Mouse (Mus musculus) liver, adult 2 months (tissue): ENCODE measurements around the gene E030030I06Rik.
"Not testable (repeated sequence)": the region's sequence is repeated elsewhere in the genome, so short reads cannot be mapped to it uniquely, and the experiment has no call there.

Experiments
- CTCF ChIP-seq: fragments of 200-500 bp; IDR thresholded peaks from 2 replicates; pipeline ENCODE4 v1.5.1; 2011; ENCODE audit warnings: low read depth, low read length, control low read depth
- POLR2A ChIP-seq: fragments of 200-500 bp; IDR thresholded peaks from 2 replicates; pipeline ENCODE4 v1.6.1; 2011; ENCODE audit warnings: low read length, control low read depth; ENCODE audit not compliant: insufficient read depth; ENCODE audit errors: extremely low read depth

DNA sequence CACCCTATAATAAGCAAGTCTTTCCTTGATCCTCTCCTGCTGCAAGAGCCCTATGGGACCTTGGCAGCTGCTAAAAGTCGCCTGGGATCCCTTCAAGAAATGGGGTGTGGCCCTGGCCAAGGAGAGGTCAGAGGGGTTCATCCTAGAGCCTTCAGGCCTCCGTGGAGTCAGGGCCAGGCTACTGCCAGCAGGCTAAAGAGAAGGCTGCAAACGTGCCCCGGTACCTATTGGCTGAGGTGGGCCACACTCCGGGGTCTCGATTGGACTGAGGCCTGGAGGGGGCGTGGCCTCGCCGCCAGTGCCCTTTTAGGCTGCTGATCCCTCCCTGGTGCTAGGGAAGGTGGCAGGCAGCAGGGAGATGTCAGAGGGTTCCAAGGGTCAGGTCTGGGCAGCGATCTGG, 42.0 kb upstream of the E030030I06Rik start:
- not testable (repeated sequence) for TF ChIP-seq CTCF, POLR2A
